In genomic region chr5:53999831-54000230, GRCm38 (mm10) we compare ENCODE assay signal across 8 mouse cellular contexts. TPM values are rescaled to one million over a fixed set of nuclear protein-coding genes. Genes with fewer than 3 reads are reported as not detected.
DNase-seq lines count a peak whose midpoint lies in the region; ATAC-seq lines count a peak whose summit lies in the region.

No protein-coding gene starts in this region.

- peak overlapping the region; percentile 55 for H3K4me2 ChIP-seq in kidney, embryonic 14.5 days (replicated peaks; ENCODE audit: low read depth, low read length)
- peak overlapping the region; percentile 71 for H3K4me2 ChIP-seq in hindbrain, embryonic 14.5 days (replicated peaks)

- peaks cover 12% of the 10 kb centered on the region for H3K4me1 ChIP-seq in kidney, embryonic 14.5 days (ENCODE audit: control insufficient read depth, insufficient read depth, low read length)
- peaks cover 25% of the 10 kb centered on the region for H3K4me1 ChIP-seq in hindbrain, embryonic 14.5 days (replicated peaks; ENCODE audit: control insufficient read depth, insufficient read depth, low read length)

- 0% methylated on average over 2 of the region's 2 CpGs for WGBS in kidney, embryonic 14.5 days
- 4% methylated on average over 2 of the region's 2 CpGs for WGBS in hindbrain, embryonic 14.5 days
- WGBS in macrophage (ENCODE audit: missing documents): 4% methylated on average over 2 of the region's 2 CpGs

- peak overlapping the region; percentile 95; the same call in 1 of the 2 replicates for H3K9ac ChIP-seq in kidney, embryonic 14.5 days (ENCODE audit: low read depth, low read length)
- peak overlapping the region; percentile 87 for H3K9ac ChIP-seq in hindbrain, embryonic 14.5 days

- H3K27me3 ChIP-seq in kidney, embryonic 14.5 days (ENCODE audit: control insufficient read depth, insufficient read depth, low read length): no peaks in the 10 kb centered on the region
- no peaks in the 10 kb centered on the region for H3K27me3 ChIP-seq in hindbrain, embryonic 14.5 days (ENCODE audit: control insufficient read depth, insufficient read depth, low read length)

- H3K36me3 ChIP-seq in kidney, embryonic 14.5 days (ENCODE audit: control insufficient read depth, insufficient read depth, low read length): no peaks in the 10 kb centered on the region
- no peaks in the 10 kb centered on the region for H3K36me3 ChIP-seq in hindbrain, embryonic 14.5 days (replicated peaks; ENCODE audit: control insufficient read depth, insufficient read depth)
- no peaks in the 10 kb centered on the region for H3K36me3 ChIP-seq in macrophage (ENCODE audit: inconsistent target)

- peaks cover 57% of the 10 kb centered on the region for H3K79me2 ChIP-seq in macrophage (ENCODE audit: inconsistent target)

- no peak for ATAC-seq in kidney, embryonic 14.5 days (ENCODE audit: low FRiP score, low TSS enrichment)
- no peak for ATAC-seq in hindbrain, embryonic 14.5 days (ENCODE audit: low FRiP score)

- peak overlapping the region; percentile 92 for H3K4me3 ChIP-seq in kidney, embryonic 14.5 days (ENCODE audit: low read length)
- H3K4me3 ChIP-seq in hindbrain, embryonic 14.5 days (replicated peaks; ENCODE audit: low read length): peak overlapping the region; percentile 82
- peak overlapping the region; percentile 90 for H3K4me3 ChIP-seq in macrophage (ENCODE audit: inconsistent target)

- H3K9me3 ChIP-seq in kidney, embryonic 14.5 days (ENCODE audit: control insufficient read depth, low read length): no peaks in the 10 kb centered on the region
- H3K9me3 ChIP-seq in hindbrain, embryonic 14.5 days (ENCODE audit: control insufficient read depth, low read length): no peaks in the 10 kb centered on the region

- H3K27ac ChIP-seq in kidney, embryonic 14.5 days (ENCODE audit: low read depth, low read length): peak overlapping the region; percentile 27; the same call in 1 of the 2 replicates
- H3K27ac ChIP-seq in hindbrain, embryonic 14.5 days: peak overlapping the region; percentile 91; the same call in 1 of the 2 replicates
- H3K27ac ChIP-seq in macrophage: no peak overlapping the region

- DNase-seq in kidney, adult 18-20 months: no peak
- peak; percentile 32 for DNase-seq in embryo, embryonic 10 days (ENCODE audit: low spot score)
- no peak for DNase-seq in hindbrain, embryonic 14.5 days (ENCODE audit: low spot score)
- no peak for DNase-seq in adrenal gland, postnatal 14 days
- DNase-seq in left cerebral cortex, adult 18-20 months (ENCODE audit: low spot score in 2 of 2): no peak
- DNase-seq in spleen, postnatal 4 days (ENCODE audit: low spot score in 2 of 2): no peak

RNA-seq across cellular contexts. Expression of gene Stim2, which starts 1.5 kb away (rescaled TPM):
- polyA plus RNA-seq in kidney, embryonic 14.5 days (2014; fragmentation: Nextera tagmentation; extraction: Ambion mirVana): 16.5 and 26.0 TPM in 2 replicates
- polyA plus RNA-seq in hindbrain, embryonic 14.5 days (2014; fragmentation: Nextera tagmentation; extraction: Ambion mirVana): 36.2 and 36.4 TPM in 2 replicates
- 10 to 100 TPM in 19 of 26 experiments, 1 to 10 TPM in 7; 7.3 to 43.4 (median 11.6) TPM for total RNA-seq in macrophage (2018; cell fraction: chromatin; rRNA removed)
- 10 to 100 TPM; 14.3 to 39.1 (median 20.1) TPM for total RNA-seq in macrophage (2018; cell fraction: cytosol; rRNA removed)
- 10 to 100 TPM; 14.2 to 48.9 (median 25.5) TPM for total RNA-seq in macrophage (2018; cell fraction: nucleus; rRNA removed)
- polyA plus RNA-seq in macrophage (2018): 13.9 to 15.3 TPM (median 15.2 TPM) in 3 replicates
- 26.9 and 30.5 TPM in 2 replicates for total RNA-seq in adrenal gland, postnatal 14 days (2021)
- 10 to 100 TPM; 85.3 to 87.1 TPM for total RNA-seq in left cerebral cortex, adult 18-20 months (2021)
